9 mouse cellular contexts compared by ENCODE assay signal in the genomic region with DNA sequence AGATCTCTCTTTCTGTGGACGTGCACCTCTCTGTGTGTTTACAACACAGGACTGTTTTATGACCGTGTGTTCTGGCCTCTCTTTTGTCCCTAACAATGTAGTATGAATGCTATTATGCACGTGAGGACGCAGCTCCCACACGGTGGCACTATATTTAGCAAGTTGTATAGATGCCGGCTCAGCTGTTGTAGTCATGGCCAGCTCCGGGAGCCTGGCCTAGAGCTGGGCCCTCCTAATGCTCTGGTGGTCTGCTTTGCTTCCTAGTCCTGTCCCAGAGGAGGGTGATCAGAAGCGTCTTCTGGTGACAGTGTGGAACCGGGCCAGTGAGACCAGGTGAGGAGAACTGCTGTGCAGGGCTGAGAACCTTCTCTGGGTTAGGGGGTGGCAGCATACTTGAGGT. TPM values are rescaled to one million over a fixed set of nuclear protein-coding genes. Genes with fewer than 3 reads are reported as not detected.
A peak's percentile ranks its signal among the peaks of the same experiment; 100 is the strongest.
DNase-seq lines count a peak whose midpoint lies in the region; ATAC-seq and TF ChIP-seq lines count a peak whose summit lies in the region.
"Had no signal": no experiment of that assay in that cellular context is flagged by ENCODE, and none has a peak within 500 bp of the region (broad histone marks: within the 10 kb centered on the region; RNA-seq: fewer than 3 reads in every experiment).

No protein-coding gene starts in this region.

- 48% methylated on average over 9 of the region's 9 CpGs for WGBS in liver, postnatal 0 days (ENCODE audit: insufficient replicate concordance)
- 61% methylated on average over 9 of the region's 9 CpGs for WGBS in liver, embryonic 11.5 days
- WGBS in hindbrain, embryonic 11.5 days: 54% methylated on average over 9 of the region's 9 CpGs
- WGBS in midbrain, postnatal 0 days: 31% methylated on average over 9 of the region's 9 CpGs

- H3K4me3 ChIP-seq in liver, postnatal 0 days (ENCODE audit: low read depth, low read length): no peak overlapping the region
- no peak overlapping the region for H3K4me3 ChIP-seq in liver, embryonic 11.5 days (ENCODE audit: low read depth, low read length)
- no peak overlapping the region for H3K4me3 ChIP-seq in hindbrain, embryonic 11.5 days (ENCODE audit: low read depth, low read length)
- H3K4me3 ChIP-seq in midbrain, postnatal 0 days (ENCODE audit: low read depth, low read length): no peak overlapping the region
- H3K4me3 ChIP-seq: limb, embryonic 13.5 days had no signal

- peak; percentile 30; the same call in 1 of the 2 replicates for TF ChIP-seq CTCF in liver, postnatal 0 days (IDR thresholded peaks at IDR 0.05; ENCODE audit: low read depth)
- TF ChIP-seq CTCF in midbrain, postnatal 0 days (IDR thresholded peaks at IDR 0.05): peak; percentile 68

- H3K4me1 ChIP-seq in liver, postnatal 0 days (ENCODE audit: insufficient read depth): no peaks in the 10 kb centered on the region
- no peaks in the 10 kb centered on the region for H3K4me1 ChIP-seq in liver, embryonic 11.5 days (replicated peaks; ENCODE audit: control insufficient read depth, insufficient read depth, low read length)
- 0 out of 2 replicates have a peak, but pooled peaks cover 3% of the 10 kb centered on the region for H3K4me1 ChIP-seq in hindbrain, embryonic 11.5 days (replicated peaks; ENCODE audit: control insufficient read depth, insufficient read depth, low read length)
- H3K4me1 ChIP-seq in midbrain, postnatal 0 days (ENCODE audit: insufficient read depth, low read length): peaks cover 11% of the 10 kb centered on the region

- H3K36me3 ChIP-seq in liver, postnatal 0 days (replicated peaks; ENCODE audit: insufficient read depth, low read length): no peaks in the 10 kb centered on the region
- H3K36me3 ChIP-seq in liver, embryonic 11.5 days (ENCODE audit: control insufficient read depth, insufficient read depth, low read length): no peaks in the 10 kb centered on the region
- H3K36me3 ChIP-seq in hindbrain, embryonic 11.5 days (ENCODE audit: control insufficient read depth, insufficient read depth, low read length): no peaks in the 10 kb centered on the region
- H3K36me3 ChIP-seq in midbrain, postnatal 0 days (ENCODE audit: insufficient read depth, low read length): no peaks in the 10 kb centered on the region
- H3K36me3 ChIP-seq: limb, embryonic 13.5 days had no signal

- no peak for TF ChIP-seq EP300 in liver, postnatal 0 days (IDR thresholded peaks at IDR 0.05; ENCODE audit: low read depth)

- no peaks in the 10 kb centered on the region for H3K27me3 ChIP-seq in liver, postnatal 0 days (ENCODE audit: insufficient read depth, low read length)
- no peaks in the 10 kb centered on the region for H3K27me3 ChIP-seq in liver, embryonic 11.5 days (replicated peaks; ENCODE audit: control insufficient read depth, insufficient read depth, low read length)
- no peaks in the 10 kb centered on the region for H3K27me3 ChIP-seq in hindbrain, embryonic 11.5 days (ENCODE audit: control insufficient read depth, insufficient read depth, low read length)
- H3K27me3 ChIP-seq in midbrain, postnatal 0 days (ENCODE audit: insufficient read depth, low read length): no peaks in the 10 kb centered on the region
- H3K27me3 ChIP-seq: limb, embryonic 13.5 days had no signal

- no peak for ATAC-seq in liver, postnatal 0 days
- ATAC-seq in liver, embryonic 11.5 days (replicated peaks; ENCODE audit: low FRiP score): no peak
- ATAC-seq in hindbrain, embryonic 11.5 days (ENCODE audit: low FRiP score): peak; percentile 37; the same call in 1 of the 2 replicates
- peak; percentile 15; the same call in 1 of the 2 replicates for ATAC-seq in midbrain, postnatal 0 days (ENCODE audit: low FRiP score)

- peak; percentile 55 to 66 for DNase-seq in cerebellum, postnatal 10 days
- no peak for DNase-seq in cerebellum, adult 8-10 months
- DNase-seq in liver, postnatal 0 days: no peak
- no peak for DNase-seq in liver, embryonic 11.5 days (ENCODE audit: low spot score)
- peak; percentile 26 for DNase-seq in hindbrain, embryonic 11.5 days (ENCODE audit: low spot score)
- DNase-seq in midbrain, postnatal 0 days (ENCODE audit: low spot score): peak; percentile 72
- DNase-seq in ovary, postnatal 14 days (ENCODE audit: low spot score): no peak
- no peak for DNase-seq in thymus, adult 18-20 months

- no peak overlapping the region for H3K4me2 ChIP-seq in liver, postnatal 0 days (ENCODE audit: low read depth, low read length)
- no peak overlapping the region for H3K4me2 ChIP-seq in liver, embryonic 11.5 days
- no peak overlapping the region for H3K4me2 ChIP-seq in hindbrain, embryonic 11.5 days (replicated peaks; ENCODE audit: low read depth, low read length)
- no peak overlapping the region for H3K4me2 ChIP-seq in midbrain, postnatal 0 days (ENCODE audit: low read depth, low read length, poor library complexity, severe bottlenecking)
- H3K4me2 ChIP-seq: limb, embryonic 13.5 days had no signal

- no peak overlapping the region for H3K27ac ChIP-seq in liver, postnatal 0 days (ENCODE audit: low read depth)
- no peak overlapping the region for H3K27ac ChIP-seq in liver, embryonic 11.5 days (ENCODE audit: low read depth, low read length)
- peak overlapping the region; percentile 25; the same call in 1 of the 2 replicates for H3K27ac ChIP-seq in hindbrain, embryonic 11.5 days (ENCODE audit: low read depth, low read length)
- H3K27ac ChIP-seq in midbrain, postnatal 0 days (ENCODE audit: low read depth, low read length): no peak overlapping the region
- H3K27ac ChIP-seq: limb, embryonic 13.5 days had no signal

- no peak overlapping the region for H3K9ac ChIP-seq in liver, postnatal 0 days (replicated peaks)
- H3K9ac ChIP-seq in liver, embryonic 11.5 days (ENCODE audit: low read depth, low read length): no peak overlapping the region
- H3K9ac ChIP-seq in hindbrain, embryonic 11.5 days (ENCODE audit: low read depth, low read length): no peak overlapping the region
- H3K9ac ChIP-seq in midbrain, postnatal 0 days (replicated peaks; ENCODE audit: low read length, poor library complexity, severe bottlenecking): no peak overlapping the region
- H3K9ac ChIP-seq: limb, embryonic 13.5 days had no signal

- no peaks in the 10 kb centered on the region for H3K9me3 ChIP-seq in liver, postnatal 0 days (ENCODE audit: low read length)
- no peaks in the 10 kb centered on the region for H3K9me3 ChIP-seq in liver, embryonic 11.5 days (ENCODE audit: control insufficient read depth, low read length)
- no peaks in the 10 kb centered on the region for H3K9me3 ChIP-seq in hindbrain, embryonic 11.5 days (ENCODE audit: control insufficient read depth, low read length)
- H3K9me3 ChIP-seq in midbrain, postnatal 0 days (ENCODE audit: low read length): no peaks in the 10 kb centered on the region
- H3K9me3 ChIP-seq: limb, embryonic 13.5 days had no signal

RNA-seq across cellular contexts. Expression of a gene that starts 47.7 kb away (rescaled TPM):
- 6.6 and 6.7 TPM in 2 replicates for polyA plus RNA-seq in liver, postnatal 0 days (2015; fragmentation: Nextera tagmentation; extraction: Ambion mirVana)
- 9.7 and 12.3 TPM in 2 replicates for polyA plus RNA-seq in liver, embryonic 11.5 days (2014; fragmentation: Nextera tagmentation; extraction: Ambion mirVana)
- 31.3 and 33.2 TPM in 2 replicates for polyA plus RNA-seq in hindbrain, embryonic 11.5 days (2014; fragmentation: Nextera tagmentation; extraction: Ambion mirVana)
- total RNA-seq in midbrain, postnatal 0 days (2014; rRNA removed): 89.4 and 109 TPM in 2 replicates
- 54.6 and 55.6 TPM in 2 replicates for polyA plus RNA-seq in midbrain, postnatal 0 days (2015; fragmentation: Nextera tagmentation; extraction: Ambion mirVana)

Comparison
In these comparisons a context has a peak if more than half of its experiments do, and no peak if none do; other contexts are left out.
1. DNase-seq: peak in cerebellum, postnatal 10 days (2 of 2), hindbrain, embryonic 11.5 days (single experiment) and midbrain, postnatal 0 days (single experiment); none in cerebellum, adult 8-10 months (single experiment), liver, postnatal 0 days (single experiment), liver, embryonic 11.5 days (single experiment), ovary, postnatal 14 days (single experiment) and thymus, adult 18-20 months (0 of 2).
2. ATAC-seq: peak in hindbrain, embryonic 11.5 days (single experiment) and midbrain, postnatal 0 days (single experiment); none in liver, postnatal 0 days (single experiment) and liver, embryonic 11.5 days (single experiment).